Mouse (Mus musculus): Measurements from ENCODE around the gene Ttbk1. TPM values are rescaled to one million over a fixed set of nuclear protein-coding genes. Genes with fewer than 3 reads are reported as not detected.

The Ttbk1 gene
- polyA plus RNA-seq, 1 experiment from 2014 or later: 0.13 TPM

- Histone ChIP-seq H3K4me2 (replicated peaks; ENCODE audit: low read depth) (peak overlapping the region; percentile 70), H3K9ac (ENCODE audit: low read length) (peak overlapping the region; percentile 38), H3K27ac (replicated peaks) (no peak overlapping the region), H3K36me3 (ENCODE audit: control insufficient read depth, insufficient read depth, low read length) (no peaks in the 10 kb centered on the region), H3K4me1 (replicated peaks; ENCODE audit: control insufficient read depth, insufficient read depth) (peaks cover 5% of the 10 kb centered on the region; the same call in 1 of the 2 replicates), H3K9me3 (ENCODE audit: control insufficient read depth, low read length) (no peaks in the 10 kb centered on the region), H3K27me3 (ENCODE audit: control insufficient read depth, insufficient read depth, low read length) (no peaks in the 10 kb centered on the region; the same call in 1 of the 2 replicates), H3K4me3 (ENCODE audit: low read depth, low read length) (peak overlapping the region; percentile 37)
- WGBS: 2% methylated on average over 32 of the region's 33 CpGs
- ATAC-seq (ENCODE audit: low FRiP score, low TSS enrichment) (peak; percentile 59; the same call in 1 of the 2 replicates), DNase-seq (ENCODE audit: low spot score) (peak; percentile 80)
- no peak for TF ChIP-seq CTCF (IDR thresholded peaks at IDR 0.05; ENCODE audit: low read depth)
- no peak for TF ChIP-seq EP300 (optimal IDR thresholded peaks at IDR 0.05)
These were observed 32.3 kb downstream of the Ttbk1 start for GRCm38 (mm10) chr17:46455110-46455691.

GRCm38 (mm10) chr17:46454539-46454938, 32.9 kb downstream of the Ttbk1 start:
- 2% methylated on average over 9 of the region's 9 CpGs for WGBS
- ATAC-seq (ENCODE audit: low FRiP score, low TSS enrichment): no peak
- no peaks in the 10 kb centered on the region; the same call in 1 of the 2 replicates for H3K27me3 ChIP-seq (ENCODE audit: control insufficient read depth, insufficient read depth, low read length)
- no peak for DNase-seq (ENCODE audit: low spot score)
- H3K4me3 ChIP-seq (ENCODE audit: low read depth, low read length): peak overlapping the region; percentile 37
- H3K4me2 ChIP-seq (replicated peaks; ENCODE audit: low read depth): peak overlapping the region; percentile 70
- TF ChIP-seq EP300 (optimal IDR thresholded peaks at IDR 0.05) (no peak), CTCF (IDR thresholded peaks at IDR 0.05; ENCODE audit: low read depth) (no peak)
- H3K27ac ChIP-seq (replicated peaks): no peak overlapping the region
- no peaks in the 10 kb centered on the region for H3K9me3 ChIP-seq (ENCODE audit: control insufficient read depth, low read length)
- no peaks in the 10 kb centered on the region for H3K36me3 ChIP-seq (ENCODE audit: control insufficient read depth, insufficient read depth, low read length)
- H3K4me1 ChIP-seq (replicated peaks; ENCODE audit: control insufficient read depth, insufficient read depth): peaks cover 5% of the 10 kb centered on the region; the same call in 1 of the 2 replicates
- no peak overlapping the region for H3K9ac ChIP-seq (ENCODE audit: low read length)

- 4% methylated on average over 26 of the region's 26 CpGs for WGBS
- DNase-seq (ENCODE audit: low spot score) (no peak), ATAC-seq (ENCODE audit: low FRiP score, low TSS enrichment) (no peak)
- Histone ChIP-seq H3K9ac (ENCODE audit: low read length) (no peak overlapping the region), H3K4me3 (ENCODE audit: low read depth, low read length) (peak overlapping the region; percentile 37), H3K9me3 (ENCODE audit: control insufficient read depth, low read length) (no peaks in the 10 kb centered on the region), H3K27me3 (ENCODE audit: control insufficient read depth, insufficient read depth, low read length) (no peaks in the 10 kb centered on the region; the same call in 1 of the 2 replicates), H3K4me2 (replicated peaks; ENCODE audit: low read depth) (peak overlapping the region; percentile 70), H3K36me3 (ENCODE audit: control insufficient read depth, insufficient read depth, low read length) (no peaks in the 10 kb centered on the region), H3K4me1 (replicated peaks; ENCODE audit: control insufficient read depth, insufficient read depth) (peaks cover 5% of the 10 kb centered on the region; the same call in 1 of the 2 replicates), H3K27ac (replicated peaks) (no peak overlapping the region)
- TF ChIP-seq EP300 (optimal IDR thresholded peaks at IDR 0.05) (no peak), CTCF (IDR thresholded peaks at IDR 0.05; ENCODE audit: low read depth) (peak; percentile 44)
These were observed 33.5 kb downstream of the Ttbk1 start for GRCm38 (mm10) chr17:46453970-46454411.

- Histone ChIP-seq H3K4me2 (replicated peaks; ENCODE audit: low read depth) (peak overlapping the region; percentile 70; the same call in 1 of the 2 replicates), H3K9me3 (ENCODE audit: control insufficient read depth, low read length) (no peaks in the 10 kb centered on the region), H3K27ac (replicated peaks) (no peak overlapping the region), H3K9ac (ENCODE audit: low read length) (no peak overlapping the region), H3K4me3 (ENCODE audit: low read depth, low read length) (no peak overlapping the region), H3K27me3 (ENCODE audit: control insufficient read depth, insufficient read depth, low read length) (no peaks in the 10 kb centered on the region; the same call in 1 of the 2 replicates), H3K36me3 (ENCODE audit: control insufficient read depth, insufficient read depth, low read length) (no peaks in the 10 kb centered on the region), H3K4me1 (replicated peaks; ENCODE audit: control insufficient read depth, insufficient read depth) (peaks cover 5% of the 10 kb centered on the region; the same call in 1 of the 2 replicates)
- TF ChIP-seq EP300 (optimal IDR thresholded peaks at IDR 0.05): no peak
- TF ChIP-seq CTCF (IDR thresholded peaks at IDR 0.05; ENCODE audit: low read depth): no peak
- ATAC-seq (ENCODE audit: low FRiP score, low TSS enrichment) (no peak), DNase-seq (ENCODE audit: low spot score) (no peak)
- 22% methylated on average over 13 of the region's 13 CpGs for WGBS
These were observed 34.0 kb downstream of the Ttbk1 start for GRCm38 (mm10) chr17:46453302-46453948.

- TF ChIP-seq EP300 (optimal IDR thresholded peaks at IDR 0.05) (no peak), CTCF (IDR thresholded peaks at IDR 0.05; ENCODE audit: low read depth) (no peak)
- no peaks in the 10 kb centered on the region; the same call in 1 of the 2 replicates for H3K27me3 ChIP-seq (ENCODE audit: control insufficient read depth, insufficient read depth, low read length)
- H3K27ac ChIP-seq (replicated peaks): no peak overlapping the region
- H3K4me3 ChIP-seq (ENCODE audit: low read depth, low read length): no peak overlapping the region
- no peak for ATAC-seq (ENCODE audit: low FRiP score, low TSS enrichment)
- H3K36me3 ChIP-seq (ENCODE audit: control insufficient read depth, insufficient read depth, low read length): no peaks in the 10 kb centered on the region
- WGBS: 51% methylated on average over 5 of the region's 5 CpGs
- H3K9me3 ChIP-seq (ENCODE audit: control insufficient read depth, low read length): no peaks in the 10 kb centered on the region
- DNase-seq (ENCODE audit: low spot score): no peak
- peaks cover 5% of the 10 kb centered on the region; the same call in 1 of the 2 replicates for H3K4me1 ChIP-seq (replicated peaks; ENCODE audit: control insufficient read depth, insufficient read depth)
- H3K4me2 ChIP-seq (replicated peaks; ENCODE audit: low read depth): no peak overlapping the region
- H3K9ac ChIP-seq (ENCODE audit: low read length): no peak overlapping the region
These were observed 34.8 kb downstream of the Ttbk1 start for GRCm38 (mm10) chr17:46452683-46453082.

- TF ChIP-seq CTCF (IDR thresholded peaks at IDR 0.05; ENCODE audit: low read depth): no peak
- no peak for TF ChIP-seq EP300 (optimal IDR thresholded peaks at IDR 0.05)
- no peak overlapping the region for H3K4me2 ChIP-seq (replicated peaks; ENCODE audit: low read depth)
- no peak overlapping the region for H3K27ac ChIP-seq (replicated peaks)
- H3K27me3 ChIP-seq (ENCODE audit: control insufficient read depth, insufficient read depth, low read length): peaks cover 3% of the 10 kb centered on the region; the same call in 1 of the 2 replicates
- ATAC-seq (ENCODE audit: low FRiP score, low TSS enrichment) (no peak), DNase-seq (ENCODE audit: low spot score) (no peak)
- H3K9ac ChIP-seq (ENCODE audit: low read length): no peak overlapping the region
- 96% methylated on average over 16 of the region's 16 CpGs for WGBS
- H3K4me3 ChIP-seq (ENCODE audit: low read depth, low read length): no peak overlapping the region
- H3K36me3 ChIP-seq (ENCODE audit: control insufficient read depth, insufficient read depth, low read length): no peaks in the 10 kb centered on the region
- no peaks in the 10 kb centered on the region for H3K4me1 ChIP-seq (replicated peaks; ENCODE audit: control insufficient read depth, insufficient read depth)
- no peaks in the 10 kb centered on the region for H3K9me3 ChIP-seq (ENCODE audit: control insufficient read depth, low read length)
These were observed 41.2 kb downstream of the Ttbk1 start for GRCm38 (mm10) chr17:46446264-46446663.
